ENCODE assay signal across 13 mouse cellular contexts in genomic region chr17:5016404-5016803, GRCm38 (mm10).
"Had no signal": no experiment of that assay in that cellular context is flagged by ENCODE, and none has a peak within 500 bp of the region (broad histone marks: within the 10 kb centered on the region; RNA-seq: fewer than 3 reads in every experiment).

No protein-coding gene starts in this region.

- H3K9me3 ChIP-seq: limb, embryonic 10.5 days; limb, embryonic 13.5 days; liver, embryonic 13.5 days; midbrain, embryonic 13.5 days had no signal

- DNase-seq: kidney, postnatal 10 days; kidney, postnatal 36 days; liver, embryonic 13.5 days; lung, embryonic 14.5 days; thymus, adult 18-20 months; thymus, postnatal 36 days had no signal

- H3K27ac ChIP-seq: limb, embryonic 10.5 days; limb, embryonic 13.5 days; liver, embryonic 13.5 days; macrophage; midbrain, embryonic 13.5 days had no signal

- ATAC-seq: lung, postnatal 0 days; midbrain, embryonic 13.5 days; midbrain, embryonic 16.5 days had no signal

- H3K4me2 ChIP-seq: limb, embryonic 13.5 days; liver, embryonic 13.5 days; lung, embryonic 14.5 days; midbrain, embryonic 13.5 days had no signal

- H3K27me3 ChIP-seq: limb, embryonic 13.5 days; liver, embryonic 13.5 days; midbrain, embryonic 13.5 days had no signal

- H3K36me3 ChIP-seq: liver, embryonic 13.5 days; midbrain, embryonic 13.5 days had no signal

- H3K9ac ChIP-seq: limb, embryonic 13.5 days; liver, embryonic 13.5 days; lung, embryonic 14.5 days; midbrain, embryonic 13.5 days had no signal

- H3K4me3 ChIP-seq: limb, embryonic 10.5 days; limb, embryonic 13.5 days; liver, embryonic 13.5 days; midbrain, embryonic 13.5 days; myocyte had no signal
